Mouse (Mus musculus) stomach, embryonic 15.5 days (tissue): ENCODE results near the gene Fas. TPM values are rescaled to one million over a fixed set of nuclear protein-coding genes. Genes with fewer than 3 reads are reported as not detected.

ENCODE experiments used
- ATAC-seq: fragments of 200-750 bp; cut with Nextera tagmentation; 2 replicates; pipeline ENCODE4 v1.8.0; 2017; ENCODE audit warnings: low read depth, moderate number of reproducible peaks, moderate TSS enrichment; ENCODE audit not compliant: insufficient read depth, low FRiP score
- H3K27ac ChIP-seq: fragments of 300-500 bp; sonication (generic); 2 replicates; pipeline ENCODE4 v1.5.1; 2015; ENCODE audit warnings: mild to moderate bottlenecking, inconsistent platforms
- H3K27me3 ChIP-seq: fragments of 300-500 bp; sonication (generic); replicated peaks from 2 replicates; pipeline ENCODE4 v1.6.1; 2015; ENCODE audit warnings: inconsistent platforms
- H3K36me3 ChIP-seq: fragments of 300-500 bp; sonication (generic); 2 replicates; pipeline ENCODE4 v1.6.1; 2015; ENCODE audit warnings: inconsistent platforms
- H3K4me1 ChIP-seq: fragments of 300-500 bp; sonication (generic); 2 replicates; pipeline ENCODE4 v1.6.1; 2015; ENCODE audit warnings: inconsistent platforms
- H3K4me2 ChIP-seq: fragments of 300-500 bp; sonication (generic); 2 replicates; pipeline ENCODE4 v1.6.1; 2015; ENCODE audit warnings: mild to moderate bottlenecking, inconsistent platforms
- H3K4me3 ChIP-seq: fragments of 300-500 bp; sonication (generic); replicated peaks from 2 replicates; pipeline ENCODE4 v1.5.1; 2015; ENCODE audit warnings: inconsistent platforms
- H3K9ac ChIP-seq: fragments of 300-500 bp; sonication (generic); 2 replicates; pipeline ENCODE4 v1.6.1; 2015; ENCODE audit warnings: inconsistent platforms
- H3K9me3 ChIP-seq: fragments of 300-500 bp; sonication (generic); 2 replicates; pipeline ENCODE4 v1.6.1; 2016; ENCODE audit warnings: inconsistent platforms
- WGBS: fragments of 180-500 bp; shearing (Covaris S2); methylation state at CpG from one replicate; pipeline ENCODE4 v1.1.7; 2015; 5-methylcytosine and 5-hydroxymethylcytosine counted together
- polyA plus RNA-seq: library from polyadenylated mRNA; unstranded; fragments of >200 nt; fragmentation: Nextera tagmentation; extraction: Ambion mirVana; gene quantifications from 2 replicates; pipeline ENCODE4 v1.2.1, GENCODE M21; 2015

The Fas gene
- polyA plus RNA-seq, 1 experiment from 2014 or later: 4.9 TPM

- no peak for ATAC-seq
- H3K4me3 ChIP-seq: no peak overlapping the region
- H3K27me3 ChIP-seq: no peaks in the 10 kb centered on the region
- no peak overlapping the region for H3K4me2 ChIP-seq
- 53% methylated on average over 2 of the region's 2 CpGs for whole genome bisulfite sequencing
- no peaks in the 10 kb centered on the region for H3K36me3 ChIP-seq
- no peaks in the 10 kb centered on the region for H3K4me1 ChIP-seq
- H3K9me3 ChIP-seq: no peaks in the 10 kb centered on the region
- no peak overlapping the region for H3K9ac ChIP-seq
- H3K27ac ChIP-seq: no peak overlapping the region
These were observed 33.5 kb upstream of the Fas start for GRCm38 (mm10) chr19:34256936-34257335.

- Histone ChIP-seq H3K9me3 (no peaks in the 10 kb centered on the region), H3K36me3 (no peaks in the 10 kb centered on the region), H3K4me2 (no peak overlapping the region), H3K4me1 (no peaks in the 10 kb centered on the region), H3K27ac (no peak overlapping the region), H3K4me3 (no peak overlapping the region), H3K27me3 (no peaks in the 10 kb centered on the region), H3K9ac (no peak overlapping the region)
- 80% methylated on average over 2 of the region's 2 CpGs for WGBS
- ATAC-seq: no peak
These were observed 28.0 kb upstream of the Fas start for GRCm38 (mm10) chr19:34262273-34262974.

GRCm38 (mm10) chr19:34265604-34266193 is 24.8 kb upstream of the Fas start:
- ATAC-seq: peak; percentile 56; the same call in 1 of the 2 replicates

GRCm38 (mm10) chr19:34268991-34269390 is 21.5 kb upstream of the Fas start:
- Histone ChIP-seq H3K27me3 (no peaks in the 10 kb centered on the region), H3K27ac (no peak overlapping the region), H3K4me2 (no peak overlapping the region), H3K4me1 (no peaks in the 10 kb centered on the region), H3K36me3 (no peaks in the 10 kb centered on the region), H3K4me3 (no peak overlapping the region), H3K9ac (no peak overlapping the region), H3K9me3 (no peaks in the 10 kb centered on the region)
- 53% methylated on average over 1 of the region's 1 CpGs for WGBS
- ATAC-seq: no peak

More at GRCm38 (mm10) chr19:34265604-34266193, 24.8 kb upstream of the Fas start:
- Histone ChIP-seq H3K4me2 (no peak overlapping the region), H3K9ac (no peak overlapping the region), H3K36me3 (no peaks in the 10 kb centered on the region), H3K27ac (peak overlapping the region; percentile 65), H3K4me3 (no peak overlapping the region), H3K27me3 (no peaks in the 10 kb centered on the region), H3K4me1 (no peaks in the 10 kb centered on the region), H3K9me3 (no peaks in the 10 kb centered on the region)
- 56% methylated on average over 5 of the region's 5 CpGs for WGBS

GRCm38 (mm10) chr19:34270106-34270726 is 20.2 kb upstream of the Fas start:
- Histone ChIP-seq H3K4me3 (no peak overlapping the region), H3K27ac (no peak overlapping the region), H3K4me2 (no peak overlapping the region), H3K9me3 (no peaks in the 10 kb centered on the region), H3K4me1 (no peaks in the 10 kb centered on the region), H3K9ac (no peak overlapping the region), H3K27me3 (no peaks in the 10 kb centered on the region), H3K36me3 (no peaks in the 10 kb centered on the region)
- 83% methylated on average over 11 of the region's 11 CpGs for WGBS
- peak; percentile 60; the same call in 1 of the 2 replicates for ATAC-seq

- H3K4me2 ChIP-seq: no peak overlapping the region
- H3K4me3 ChIP-seq: no peak overlapping the region
- no peaks in the 10 kb centered on the region for H3K4me1 ChIP-seq
- H3K9me3 ChIP-seq: no peaks in the 10 kb centered on the region
- no peaks in the 10 kb centered on the region for H3K36me3 ChIP-seq
- no peak for ATAC-seq
- WGBS: 87% methylated on average over 13 of the region's 13 CpGs
- no peak overlapping the region for H3K9ac ChIP-seq
- no peaks in the 10 kb centered on the region for H3K27me3 ChIP-seq
- H3K27ac ChIP-seq: no peak overlapping the region
These were observed 19.5 kb upstream of the Fas start for GRCm38 (mm10) chr19:34270824-34271464.

GRCm38 (mm10) chr19:34273073-34273472 is 17.4 kb upstream of the Fas start:
- Histone ChIP-seq H3K27ac (no peak overlapping the region), H3K36me3 (no peaks in the 10 kb centered on the region), H3K4me1 (no peaks in the 10 kb centered on the region), H3K4me3 (no peak overlapping the region), H3K4me2 (no peak overlapping the region), H3K9ac (no peak overlapping the region), H3K9me3 (no peaks in the 10 kb centered on the region), H3K27me3 (no peaks in the 10 kb centered on the region)
- ATAC-seq: no peak
- 100% methylated on average over 1 of the region's 1 CpGs for WGBS

GRCm38 (mm10) chr19:34278078-34278477 is 12.4 kb upstream of the Fas start:
- WGBS: 79% methylated on average over 3 of the region's 3 CpGs
- no peak overlapping the region for H3K4me2 ChIP-seq
- no peak for ATAC-seq

GRCm38 (mm10) chr19:34283614-34284013 is 6.9 kb upstream of the Fas start:
- Histone ChIP-seq H3K9ac (no peak overlapping the region), H3K36me3 (no peaks in the 10 kb centered on the region), H3K9me3 (no peaks in the 10 kb centered on the region), H3K4me2 (no peak overlapping the region), H3K27ac (no peak overlapping the region), H3K4me1 (peaks cover 3% of the 10 kb centered on the region; the same call in 1 of the 2 replicates), H3K27me3 (no peaks in the 10 kb centered on the region), H3K4me3 (no peak overlapping the region)
- WGBS: 55% methylated on average over 6 of the region's 6 CpGs
- ATAC-seq: no peak

More at GRCm38 (mm10) chr19:34278078-34278477, 12.4 kb upstream of the Fas start:
- H3K36me3 ChIP-seq: no peaks in the 10 kb centered on the region
- no peak overlapping the region for H3K4me3 ChIP-seq
- no peaks in the 10 kb centered on the region for H3K9me3 ChIP-seq
- H3K9ac ChIP-seq: no peak overlapping the region
- no peaks in the 10 kb centered on the region for H3K4me1 ChIP-seq
- no peaks in the 10 kb centered on the region for H3K27me3 ChIP-seq
- no peak overlapping the region for H3K27ac ChIP-seq

- Histone ChIP-seq H3K4me2 (peak overlapping the region; percentile 23; the same call in 1 of the 2 replicates), H3K27me3 (no peaks in the 10 kb centered on the region), H3K27ac (no peak overlapping the region), H3K9ac (no peak overlapping the region), H3K9me3 (no peaks in the 10 kb centered on the region), H3K4me1 (peaks cover 3% of the 10 kb centered on the region; the same call in 1 of the 2 replicates), H3K36me3 (no peaks in the 10 kb centered on the region), H3K4me3 (no peak overlapping the region)
- no peak for ATAC-seq
- 56% methylated on average over 10 of the region's 10 CpGs for WGBS
These were observed 6.1 kb upstream of the Fas start for GRCm38 (mm10) chr19:34284383-34284782.

GRCm38 (mm10) chr19:34284826-34285225 is 5.6 kb upstream of the Fas start:
- 38% methylated on average over 2 of the region's 2 CpGs for WGBS
- no peak for ATAC-seq
- H3K9me3 ChIP-seq: no peaks in the 10 kb centered on the region
- no peak overlapping the region for H3K4me3 ChIP-seq
- no peak overlapping the region for H3K9ac ChIP-seq
- no peak overlapping the region for H3K4me2 ChIP-seq
- H3K27me3 ChIP-seq: no peaks in the 10 kb centered on the region
- peaks cover 3% of the 10 kb centered on the region; the same call in 1 of the 2 replicates for H3K4me1 ChIP-seq
- no peaks in the 10 kb centered on the region for H3K36me3 ChIP-seq
- H3K27ac ChIP-seq: no peak overlapping the region

GRCm38 (mm10) chr19:34287221-34287620 is 3.2 kb upstream of the Fas start:
- no peak overlapping the region for H3K4me3 ChIP-seq
- H3K4me2 ChIP-seq: no peak overlapping the region
- H3K36me3 ChIP-seq: no peaks in the 10 kb centered on the region
- no peaks in the 10 kb centered on the region for H3K27me3 ChIP-seq
- no peaks in the 10 kb centered on the region for H3K9me3 ChIP-seq
- no peak for ATAC-seq
- no peak overlapping the region for H3K9ac ChIP-seq
- H3K27ac ChIP-seq: no peak overlapping the region
- peaks cover 9% of the 10 kb centered on the region; the same call in 1 of the 2 replicates for H3K4me1 ChIP-seq
